Mouse (Mus musculus) ES-Bruce4 (cell line): ENCODE data around the gene Tomm34. TPM values are rescaled to one million over a fixed set of nuclear protein-coding genes. Genes with fewer than 3 reads are reported as not detected.

Experiments
- H3K27ac ChIP-seq: 2 replicates; pipeline ENCODE4 v1.5.1; 2012; ENCODE audit warnings: low read length, inconsistent platforms; ENCODE audit not compliant: insufficient read depth
- H3K27me3 ChIP-seq: 2 replicates; pipeline ENCODE4 v1.6.1; 2012; ENCODE audit warnings: mild to moderate bottlenecking, low read length, inconsistent platforms; ENCODE audit not compliant: control insufficient read depth, poor library complexity, insufficient read depth, severe bottlenecking
- H3K36me3 ChIP-seq: 2 replicates; pipeline ENCODE4 v1.6.1; 2012; ENCODE audit warnings: inconsistent platforms, mild to moderate bottlenecking, low read length, moderate library complexity; ENCODE audit not compliant: control insufficient read depth, poor library complexity, insufficient read depth, severe bottlenecking
- H3K4me1 ChIP-seq: one replicate; pipeline ENCODE4 v1.8.1; 2011; ENCODE audit warnings: low read length; ENCODE audit not compliant: control insufficient read depth, insufficient read depth
- H3K4me3 ChIP-seq: 2 replicates; pipeline ENCODE4 v1.5.1; 2011; ENCODE audit warnings: low read depth, mild to moderate bottlenecking, low read length
- H3K9ac ChIP-seq: 2 replicates; pipeline ENCODE4 v1.6.1; 2012; ENCODE audit warnings: low read depth, mild to moderate bottlenecking, inconsistent platforms; ENCODE audit not compliant: poor library complexity, severe bottlenecking
- H3K9me3 ChIP-seq: replicated peaks from 2 replicates; pipeline ENCODE4 v1.6.1; 2012; ENCODE audit warnings: mild to moderate bottlenecking, low read length, inconsistent platforms; ENCODE audit not compliant: control insufficient read depth, poor library complexity, insufficient read depth, severe bottlenecking
- CTCF ChIP-seq: IDR thresholded peaks from one replicate; pipeline ENCODE4 v1.8.1; 2011; ENCODE audit warnings: low read depth, low read length
- EP300 ChIP-seq: IDR thresholded peaks from 2 replicates; pipeline ENCODE4 v1.6.1; 2011; ENCODE audit warnings: low read depth, low read length; ENCODE audit not compliant: insufficient read depth
- POLR2A ChIP-seq: IDR thresholded peaks from one replicate; pipeline ENCODE4 v1.8.1; 2011; ENCODE audit warnings: low read length; ENCODE audit not compliant: insufficient read depth
- polyA plus RNA-seq: library from polyadenylated mRNA; stranded (reverse); fragments of >200 nt; gene quantifications from 2 replicates; pipeline ENCODE4 v1.2.4, GENCODE M21; 2011; ENCODE audit warnings: low read depth; ENCODE audit not compliant: missing spikeins, insufficient read depth, insufficient read length

Tomm34 gene
- polyA plus RNA-seq, 1 experiment = 90.0 TPM

GRCm38 (mm10) chr2:164006932-164007331, 64.0 kb downstream of the Tomm34 start:
- Histone ChIP-seq H3K4me3 (peak overlapping the region; percentile 13), H3K4me1 (no peaks in the 10 kb centered on the region), H3K9me3 (no peaks in the 10 kb centered on the region), H3K27me3 (no peaks in the 10 kb centered on the region), H3K36me3 (peaks cover 6% of the 10 kb centered on the region), H3K27ac (no peak overlapping the region), H3K9ac (no peak overlapping the region)
- TF ChIP-seq EP300 (no peak), CTCF (no peak), POLR2A (no peak)

- Histone ChIP-seq H3K9me3 (no peaks in the 10 kb centered on the region), H3K27ac (no peak overlapping the region), H3K4me3 (no peak overlapping the region), H3K4me1 (no peaks in the 10 kb centered on the region), H3K36me3 (no peaks in the 10 kb centered on the region), H3K27me3 (no peaks in the 10 kb centered on the region), H3K9ac (no peak overlapping the region)
- no peak for TF ChIP-seq CTCF
- TF ChIP-seq POLR2A = no peak
- no peak for TF ChIP-seq EP300
Measured at GRCm38 (mm10) chr2:164004503-164004902, 66.5 kb downstream of the Tomm34 start.

Other genes with a start within 250 kb of the Tomm34 start
- not detected in 2 replicates for gene Kcnk15, start 217.5 kb downstream of the Tomm34 start, polyA plus RNA-seq
- gene Rims4, start 152.5 kb downstream of the Tomm34 start, polyA plus RNA-seq = 0.88 and 1.7 TPM in 2 replicates
- 132 and 137 TPM in 2 replicates for gene Ywhab, start 76.2 kb downstream of the Tomm34 start, polyA plus RNA-seq
- gene Pabpc1l, start 45.7 kb downstream of the Tomm34 start, polyA plus RNA-seq = 2.5 and 4.2 TPM in 2 replicates
- 59.9 and 74.8 TPM in 2 replicates for gene Stk4, start 847 bp downstream of the Tomm34 start, polyA plus RNA-seq
- gene Kcns1, start 99.9 kb upstream of the Tomm34 start, polyA plus RNA-seq = 0.22 and 0.24 TPM in 2 replicates
- gene Wfdc5, start 111.6 kb upstream of the Tomm34 start, polyA plus RNA-seq = not detected in 2 replicates
- not detected in 2 replicates for gene Wfdc12, start 119.4 kb upstream of the Tomm34 start, polyA plus RNA-seq
- not detected in 2 replicates for gene Wfdc15a, start 129.0 kb upstream of the Tomm34 start, polyA plus RNA-seq
- not detected in 2 replicates for gene Wfdc15b, start 150.5 kb upstream of the Tomm34 start, polyA plus RNA-seq
- not detected in 2 replicates for gene Svs2, start 167.3 kb upstream of the Tomm34 start, polyA plus RNA-seq
- gene Svs3b, start 185.5 kb upstream of the Tomm34 start, polyA plus RNA-seq = not detected in 2 replicates
- gene Svs4, start 207.3 kb upstream of the Tomm34 start, polyA plus RNA-seq = not detected in 2 replicates
- not detected in 2 replicates for gene Svs3a, start 218.1 kb upstream of the Tomm34 start, polyA plus RNA-seq
- not detected in 2 replicates for gene Svs6, start 245.6 kb upstream of the Tomm34 start, polyA plus RNA-seq